Mouse (Mus musculus): ENCODE measurements at regions not wholly inside any gene's neighbourhood (a gene's known extent, or its start where the extent isn't known, plus 50 kb on each side); places are given as distances from the start of the nearest gene placed in this dataset.
"Not testable (repeated sequence)": the region's sequence is repeated elsewhere in the genome, so short reads cannot be mapped to it uniquely, and the experiment has no call there.

GRCm38 (mm10) chr13:104549016-104549415, 243.3 kb upstream of the Srek1ip1 start:
- DNase-seq: peak; percentile 74

DNA sequence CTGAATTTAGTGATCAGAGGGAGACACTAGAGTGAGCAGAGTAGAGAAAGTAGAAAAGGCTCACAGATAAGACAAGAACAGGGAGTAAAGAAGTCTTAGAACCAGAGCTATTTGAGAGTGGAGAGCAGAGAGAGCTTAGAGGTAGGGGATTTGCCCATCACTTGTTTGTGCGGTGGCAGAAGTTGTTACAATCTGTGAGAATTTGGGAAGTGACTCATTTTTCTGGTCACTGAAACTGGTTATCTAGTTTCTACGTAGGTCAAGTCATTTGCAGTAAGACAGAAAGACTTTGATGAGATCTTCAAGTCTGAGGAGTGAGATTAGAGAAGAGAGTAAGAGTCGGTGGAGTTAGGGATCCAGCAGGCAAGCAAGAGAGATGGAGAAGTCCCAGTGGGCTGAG, 239.0 kb upstream of the Srek1ip1 start:
- no peak for DNase-seq

GRCm38 (mm10) chr13:104556609-104557008, 235.7 kb upstream of the Srek1ip1 start:
- DNase-seq: not testable (repeated sequence)

GRCm38 (mm10) chr13:104559876-104560275, 232.4 kb upstream of the Srek1ip1 start:
- DNase-seq: peak; percentile 67

DNA sequence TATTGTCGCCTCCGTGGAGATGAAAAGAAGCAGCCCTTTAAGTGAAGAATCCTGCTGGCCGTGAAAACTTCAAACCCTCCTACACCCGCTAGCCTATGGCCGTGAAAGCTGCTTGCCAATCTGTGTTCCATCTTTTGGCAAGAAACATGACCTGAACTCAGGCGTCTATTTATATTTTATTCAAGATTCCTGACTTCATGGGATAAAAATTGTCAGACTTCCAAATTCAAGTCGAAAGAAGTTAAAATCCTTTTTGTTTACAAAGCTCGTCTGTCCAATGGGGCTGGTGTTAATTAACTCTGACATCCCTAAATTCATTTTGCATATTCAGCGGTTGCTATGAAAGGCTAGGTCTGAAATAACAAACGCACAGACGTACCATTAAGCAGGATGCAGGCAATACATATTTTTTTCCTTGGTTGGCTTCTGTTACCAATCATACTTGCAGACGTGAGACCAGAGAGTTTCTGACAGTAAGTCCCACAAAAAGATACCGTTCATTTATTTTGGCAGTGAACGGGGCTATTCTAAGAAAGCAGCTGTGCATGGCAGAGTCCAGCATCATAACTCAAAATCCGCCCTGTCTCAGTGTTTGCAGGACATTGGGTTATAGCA, 231.7 kb upstream of the Srek1ip1 start:
- peak; percentile 89 for DNase-seq

DNA sequence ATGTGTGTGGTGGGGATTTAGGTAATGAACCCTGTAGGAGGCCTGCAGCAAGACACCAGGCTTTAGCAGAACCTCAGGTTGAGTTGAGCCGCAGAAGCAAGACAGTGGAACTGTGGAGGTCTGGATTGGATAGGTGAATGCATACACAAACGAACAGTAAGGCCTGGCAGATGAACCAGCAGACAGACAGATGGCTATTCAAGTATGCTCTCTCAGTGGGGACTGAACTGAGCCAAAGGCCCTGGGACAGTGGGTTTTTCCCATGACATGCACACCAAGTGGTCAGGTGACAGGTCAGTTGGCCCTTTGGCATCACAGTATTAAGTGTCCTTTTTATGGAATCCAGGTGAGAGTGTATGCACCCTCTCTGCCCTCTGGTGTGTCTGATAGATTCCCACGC, 229.7 kb upstream of the Srek1ip1 start:
- DNase-seq: no peak

GRCm38 (mm10) chr13:104563019-104563418, 229.3 kb upstream of the Srek1ip1 start:
- DNase-seq: no peak

- DNase-seq: no peak
These were observed 228.4 kb upstream of the Srek1ip1 start for GRCm38 (mm10) chr13:104563889-104564288.

DNA sequence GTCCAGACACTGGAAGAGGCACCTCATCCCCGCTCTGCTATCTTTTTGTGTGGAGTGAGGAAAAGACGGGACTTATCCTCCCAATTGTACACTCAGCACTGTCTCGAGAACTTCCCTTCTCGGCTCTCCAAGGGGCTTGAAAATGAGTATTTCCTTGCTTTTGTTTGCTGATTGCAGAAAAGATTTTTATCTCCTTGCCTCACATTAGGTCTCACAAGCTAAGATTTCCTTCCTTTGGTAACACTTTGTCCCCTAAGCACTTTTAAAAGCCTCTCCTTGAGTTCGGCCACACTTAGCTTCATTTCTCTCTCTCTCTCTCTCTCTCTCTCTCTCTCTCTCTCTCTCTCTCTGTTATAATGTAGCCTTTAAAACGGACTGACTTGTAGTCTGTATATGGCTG, 222.5 kb upstream of the Srek1ip1 start:
- DNase-seq: peak; percentile 56

DNA sequence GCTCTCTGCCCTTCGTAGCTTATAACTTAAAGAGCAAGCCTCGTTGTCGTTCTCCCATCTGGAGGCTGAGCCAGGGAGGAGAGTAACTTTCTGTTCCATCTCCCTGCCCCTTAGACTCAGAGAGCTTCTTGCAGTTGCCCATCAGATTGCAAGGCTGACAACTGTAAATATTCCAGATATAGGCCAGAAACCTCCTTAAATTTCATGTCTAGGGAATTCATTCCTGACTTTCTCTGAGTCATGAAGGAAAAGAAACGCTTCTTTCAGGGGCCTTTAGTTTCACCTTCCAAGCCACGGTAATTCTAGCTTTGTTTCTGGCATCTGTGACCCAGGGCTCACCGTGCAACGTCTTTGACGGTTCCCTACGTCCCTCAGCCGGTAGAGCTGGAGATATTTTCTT, 220.0 kb upstream of the Srek1ip1 start:
- DNase-seq: no peak

DNA sequence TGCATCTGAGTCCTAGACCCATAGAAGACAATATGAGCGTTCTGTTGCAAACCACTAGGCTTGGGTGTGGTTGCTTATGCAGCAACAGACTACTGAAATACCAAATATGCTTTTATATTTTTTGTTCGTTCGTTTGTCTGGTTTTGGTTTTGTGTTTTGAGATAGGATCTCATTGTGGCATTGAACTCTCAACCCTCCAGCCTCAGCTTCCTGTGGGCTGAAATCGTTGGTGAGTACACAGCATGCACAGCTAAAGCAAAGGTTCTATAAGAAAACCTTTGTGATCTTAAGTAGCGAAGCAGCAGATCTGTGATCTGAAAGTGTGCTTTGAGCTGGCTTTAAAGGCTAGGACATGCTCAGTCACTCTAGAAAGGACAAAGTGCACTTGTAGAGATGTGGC, 217.9 kb upstream of the Srek1ip1 start:
- peak; percentile 35 for DNase-seq

- DNase-seq: peak; percentile 72
These were observed 216.0 kb upstream of the Srek1ip1 start for GRCm38 (mm10) chr13:104576188-104576789.

- no peak for DNase-seq
These were observed 214.4 kb upstream of the Srek1ip1 start for GRCm38 (mm10) chr13:104577856-104578255.

GRCm38 (mm10) chr13:104580686-104581350, 211.5 kb upstream of the Srek1ip1 start:
- peak; percentile 71 for DNase-seq
